Mouse (Mus musculus) neural tube, embryonic 14.5 days (tissue): Measurements from ENCODE around the gene Ccdc183. TPM values are rescaled to one million over a fixed set of nuclear protein-coding genes. Genes with fewer than 3 reads are reported as not detected.

Experiments
- ATAC-seq: fragments of 200-750 bp; cut with Nextera tagmentation; 2 replicates; pipeline ENCODE4 v1.8.0; 2017; ENCODE audit warnings: low read depth, mild to moderate bottlenecking, moderate TSS enrichment, moderate library complexity
- H3K27ac ChIP-seq: fragments of 300-500 bp; sonication (generic); 2 replicates; pipeline ENCODE4 v1.5.1; 2014; ENCODE audit warnings: low read depth, mild to moderate bottlenecking, control low read depth, low read length, moderate library complexity, mixed read lengths
- H3K27me3 ChIP-seq: fragments of 300-500 bp; sonication (generic); 2 replicates; pipeline ENCODE4 v1.6.1; 2014; ENCODE audit warnings: low read length; ENCODE audit not compliant: control insufficient read depth, insufficient read depth
- H3K36me3 ChIP-seq: fragments of 300-500 bp; sonication (generic); 2 replicates; pipeline ENCODE4 v1.6.1; 2014; ENCODE audit warnings: low read length, mixed read lengths; ENCODE audit not compliant: control insufficient read depth, insufficient read depth
- H3K4me1 ChIP-seq: fragments of 300-500 bp; sonication (generic); 2 replicates; pipeline ENCODE4 v1.6.1; 2014; ENCODE audit warnings: low read length; ENCODE audit not compliant: control insufficient read depth, insufficient read depth
- H3K4me2 ChIP-seq: fragments of 300-500 bp; sonication (generic); 2 replicates; pipeline ENCODE4 v1.6.1; 2014; ENCODE audit warnings: mild to moderate bottlenecking, low read depth, low read length, control low read depth
- H3K4me3 ChIP-seq: fragments of 300-500 bp; sonication (generic); 2 replicates; pipeline ENCODE4 v1.5.1; 2014; ENCODE audit warnings: low read depth, low read length, control low read depth, mixed read lengths
- H3K9ac ChIP-seq: fragments of 300-500 bp; sonication (generic); replicated peaks from 2 replicates; pipeline ENCODE4 v1.6.1; 2014; ENCODE audit warnings: low read depth, mild to moderate bottlenecking, control low read depth, low read length, mixed read lengths
- H3K9me3 ChIP-seq: fragments of 300-500 bp; sonication (generic); 2 replicates; pipeline ENCODE4 v1.6.1; 2016; ENCODE audit warnings: low read length; ENCODE audit not compliant: control insufficient read depth
- WGBS: fragments of 180-500 bp; shearing (Covaris S2); extraction: QIAGEN DNeasy Blood & Tissue Kit; methylation state at CpG from one replicate; pipeline ENCODE4 v1.1.7; 2014; 5-methylcytosine and 5-hydroxymethylcytosine counted together
- polyA plus RNA-seq: library from polyadenylated mRNA; unstranded; fragments of >200 nt; fragmentation: Nextera tagmentation; extraction: Ambion mirVana; gene quantifications from 2 replicates; pipeline ENCODE4 v1.2.1, GENCODE M21; 2014

The Ccdc183 gene
- polyA plus RNA-seq, 1 experiment from 2014 or later: 0.33 TPM

DNA sequence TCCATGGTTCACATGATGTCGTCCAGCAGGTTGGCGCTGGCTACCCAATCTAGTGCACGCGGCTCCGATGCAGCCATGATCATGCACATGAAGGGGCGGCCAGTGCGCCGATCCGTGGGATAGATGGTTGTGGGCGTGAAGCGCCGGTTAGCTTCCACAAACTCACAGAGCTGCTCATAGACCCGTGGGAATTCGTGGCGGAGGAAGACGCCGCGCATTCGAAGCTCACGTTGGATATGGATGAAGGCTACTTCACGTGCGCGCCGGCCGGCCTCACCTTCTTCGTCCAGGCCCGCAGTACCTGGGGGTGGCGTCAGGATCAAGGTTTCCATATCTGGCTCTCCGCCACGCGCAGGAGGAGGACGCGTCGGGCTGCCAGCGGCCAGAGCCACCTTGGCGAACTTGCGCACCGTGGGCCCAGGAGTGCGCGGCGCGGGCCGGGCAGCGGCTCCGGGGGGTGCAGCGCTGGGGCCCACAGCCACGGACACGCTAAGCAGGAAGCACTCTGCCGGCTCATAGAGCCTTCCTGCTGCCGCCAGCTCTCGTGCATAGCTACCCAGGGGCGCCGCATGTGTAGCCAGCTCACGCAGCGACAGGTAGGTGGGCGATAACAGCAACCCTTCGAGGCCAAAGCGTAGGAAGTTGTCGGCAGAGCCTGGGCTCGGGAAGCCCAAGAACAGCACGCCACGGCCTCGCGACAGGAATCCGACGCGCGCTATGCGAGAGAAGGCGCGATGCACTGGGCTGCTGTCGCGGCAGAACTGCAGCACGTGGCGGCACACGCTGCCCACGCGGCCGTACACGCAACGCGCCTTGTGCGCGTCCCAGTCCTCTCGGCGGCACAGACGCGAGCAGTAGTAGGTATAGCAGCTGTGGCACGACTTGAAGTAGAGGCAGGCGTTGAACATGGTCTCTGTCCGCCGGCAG, 40.2 kb downstream of the Ccdc183 start:
- H3K9ac ChIP-seq: no peak overlapping the region
- H3K27ac ChIP-seq: no peak overlapping the region
- no peaks in the 10 kb centered on the region for H3K9me3 ChIP-seq
- peak overlapping the region; percentile 16; the same call in 1 of the 2 replicates for H3K4me3 ChIP-seq
- peaks cover 41% of the 10 kb centered on the region for H3K27me3 ChIP-seq
- H3K4me1 ChIP-seq: peaks cover 46% of the 10 kb centered on the region
- ATAC-seq: no peak
- H3K36me3 ChIP-seq: peaks cover 3% of the 10 kb centered on the region; the same call in 1 of the 2 replicates
- 13% methylated on average over 91 of the region's 92 CpGs for WGBS
- H3K4me2 ChIP-seq: peak overlapping the region; percentile 27

DNA sequence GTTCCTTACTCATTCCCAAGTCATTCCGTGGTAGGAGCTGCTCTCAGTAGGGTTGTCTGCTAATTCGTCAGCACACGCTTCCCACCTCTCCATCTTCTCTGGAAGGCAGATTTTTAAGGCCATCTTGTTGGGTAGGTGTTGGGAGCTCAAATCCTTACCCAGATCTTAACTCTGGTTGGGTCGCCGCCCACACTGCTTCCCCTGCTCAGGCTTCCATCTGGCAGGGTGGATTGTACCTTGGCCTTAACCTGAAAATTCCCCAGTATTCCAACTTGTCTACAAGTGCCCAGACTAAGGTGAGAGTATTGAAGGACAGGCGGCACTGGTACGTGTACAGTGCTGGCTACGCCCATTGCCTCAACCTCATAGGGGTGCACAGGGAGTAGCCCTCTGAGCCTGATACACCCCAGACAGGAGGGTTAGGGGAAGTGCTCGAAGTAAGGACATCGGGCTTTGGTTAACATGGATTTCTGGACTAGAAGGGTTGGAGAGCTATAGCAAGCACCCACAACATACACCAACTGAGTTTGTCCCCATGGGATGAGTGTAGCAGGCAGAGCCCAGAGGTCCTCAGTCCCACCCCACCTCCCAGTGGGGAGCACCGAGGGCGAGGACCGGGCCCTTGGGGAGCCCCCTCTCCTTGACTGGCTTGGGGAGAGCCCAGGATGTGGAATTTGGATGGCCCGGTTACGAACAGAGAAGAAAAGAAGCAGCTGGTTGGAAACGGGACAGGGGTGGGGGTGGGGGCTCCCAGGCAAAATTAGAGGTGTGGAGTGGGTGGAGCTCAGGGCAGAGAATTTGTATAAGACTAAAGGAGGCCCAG, 41.2 kb downstream of the Ccdc183 start:
- Histone ChIP-seq H3K4me3 (no peak overlapping the region), H3K4me2 (no peak overlapping the region), H3K9me3 (no peaks in the 10 kb centered on the region), H3K9ac (no peak overlapping the region), H3K4me1 (peaks cover 39% of the 10 kb centered on the region), H3K36me3 (peaks cover 3% of the 10 kb centered on the region; the same call in 1 of the 2 replicates), H3K27me3 (peaks cover 41% of the 10 kb centered on the region), H3K27ac (no peak overlapping the region)
- 78% methylated on average over 16 of the region's 16 CpGs for WGBS
- ATAC-seq: no peak

DNA sequence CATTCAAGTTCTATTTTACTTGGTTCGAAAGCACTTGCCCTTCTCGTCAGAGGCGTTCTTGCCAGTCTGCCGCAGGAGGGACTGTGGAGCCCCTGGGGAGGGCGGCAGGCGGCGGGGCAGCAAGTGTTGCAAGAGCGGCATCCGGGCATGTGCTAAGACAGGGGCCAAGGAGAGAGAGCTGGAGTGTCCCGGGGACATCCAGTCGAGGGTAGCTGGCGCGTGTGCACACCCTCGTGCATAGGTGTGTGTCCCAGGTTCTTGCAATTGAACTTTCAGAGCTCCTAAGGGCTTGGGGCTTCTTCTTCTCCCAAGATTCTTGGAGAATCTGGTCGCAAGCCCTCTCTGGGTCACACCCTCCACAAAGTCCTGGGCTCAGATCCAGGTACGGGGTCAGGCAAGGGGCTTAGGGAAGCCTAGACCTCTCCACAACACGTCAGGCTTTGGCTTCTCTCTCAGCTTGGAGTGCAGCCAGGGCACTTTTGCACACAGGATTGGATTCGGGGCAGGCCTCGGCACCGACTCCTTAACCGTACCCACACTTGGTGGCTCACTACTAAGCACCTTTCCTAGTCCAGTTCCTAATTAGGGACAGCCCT, 41.9 kb downstream of the Ccdc183 start:
- H3K9me3 ChIP-seq: no peaks in the 10 kb centered on the region
- peak overlapping the region; percentile 58 for H3K9ac ChIP-seq
- WGBS: 16% methylated on average over 21 of the region's 21 CpGs
- peaks cover 3% of the 10 kb centered on the region; the same call in 1 of the 2 replicates for H3K36me3 ChIP-seq
- peak overlapping the region; percentile 66 for H3K4me2 ChIP-seq
- H3K27ac ChIP-seq: peak overlapping the region; percentile 82
- H3K27me3 ChIP-seq: peaks cover 40% of the 10 kb centered on the region
- peak; percentile 11; the same call in 1 of the 2 replicates for ATAC-seq
- peaks cover 34% of the 10 kb centered on the region for H3K4me1 ChIP-seq
- H3K4me3 ChIP-seq: peak overlapping the region; percentile 45

DNA sequence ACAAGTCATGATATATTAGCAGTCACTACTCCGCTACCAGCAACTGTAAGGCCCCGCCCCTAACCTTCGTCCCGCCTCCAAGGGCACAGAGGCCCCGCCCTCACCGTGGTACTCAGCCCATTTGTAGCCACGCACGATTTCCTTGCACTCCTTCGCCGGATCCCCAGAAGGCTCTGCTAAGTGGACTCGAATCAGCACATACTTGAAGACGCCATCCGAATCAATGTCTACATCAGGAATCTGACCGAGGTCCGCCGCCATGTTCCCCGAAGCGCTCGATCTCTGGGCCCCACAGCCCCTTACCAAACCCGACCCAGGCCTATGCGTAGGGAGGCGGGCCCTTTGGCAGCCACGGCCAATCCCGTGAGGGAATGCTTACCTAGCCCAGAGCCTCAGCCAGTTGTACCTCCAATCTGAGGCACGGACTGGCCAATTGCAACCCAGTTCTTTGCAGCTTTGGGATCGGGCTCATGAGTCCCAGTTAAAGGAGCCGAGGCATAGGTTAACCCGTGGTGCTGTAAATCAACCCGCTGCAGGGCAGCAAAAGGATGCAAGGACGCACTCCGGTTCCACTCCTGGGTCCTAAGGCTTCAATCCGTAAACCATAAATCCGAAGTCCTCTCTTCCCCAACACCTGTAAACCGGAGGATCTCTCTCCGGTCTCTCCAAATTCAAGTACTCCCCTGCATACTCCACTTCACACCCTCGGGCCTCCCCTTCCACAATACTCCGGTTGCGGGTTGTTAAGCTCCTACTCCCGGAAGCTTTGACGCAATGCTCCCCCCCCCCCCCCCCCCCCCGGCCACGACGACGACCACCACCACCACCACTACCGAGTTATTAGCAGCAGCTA, 42.7 kb downstream of the Ccdc183 start, which contains the start of the genes Mamdc4 and Phpt1:
Gene Mamdc4, minus strand, starts transcription at position 267 of the 853 bp plus-strand sequence.
Gene Phpt1, minus strand, starts transcription at position 646 of the 853 bp plus-strand sequence.
- H3K27me3 ChIP-seq: peaks cover 33% of the 10 kb centered on the region
- H3K4me2 ChIP-seq: peak within 1 kb of the TSS; percentile 74
- H3K9ac ChIP-seq: peak within 1 kb of the TSS; percentile 58
- peaks cover 28% of the 10 kb centered on the region for H3K4me1 ChIP-seq
- WGBS: under 1% methylated on average over 42 of the region's 45 CpGs
- H3K27ac ChIP-seq: peak within 1 kb of the TSS; percentile 82
- no peaks in the 10 kb centered on the region for H3K9me3 ChIP-seq
- H3K4me3 ChIP-seq: peak within 1 kb of the TSS; percentile 45
- H3K36me3 ChIP-seq: peaks cover 3% of the 10 kb centered on the region; the same call in 1 of the 2 replicates
- peak; percentile 98 for ATAC-seq

DNA sequence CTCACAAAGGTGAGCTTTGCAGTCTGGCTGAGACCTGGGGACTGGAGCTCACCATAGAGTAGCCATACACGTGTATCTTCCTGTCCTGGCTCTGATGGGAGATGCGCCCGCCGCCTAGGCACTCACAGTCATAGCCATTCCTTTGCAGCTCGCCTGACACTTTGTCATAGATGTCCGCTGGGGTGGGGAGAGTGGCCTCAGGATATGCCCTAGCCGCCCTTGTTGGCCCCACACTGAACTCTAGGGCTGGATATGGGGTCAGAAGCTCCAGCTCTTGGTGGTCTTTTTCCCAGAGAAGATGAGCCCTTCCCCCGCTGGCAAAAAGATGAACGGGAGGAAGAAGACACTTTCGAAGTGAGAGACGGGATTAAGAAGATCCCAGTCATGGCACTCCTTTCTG, 43.3 kb downstream of the Ccdc183 start:
- Histone ChIP-seq H3K27ac (peak overlapping the region; percentile 82; the same call in 1 of the 2 replicates), H3K27me3 (peaks cover 26% of the 10 kb centered on the region), H3K4me2 (peak overlapping the region; percentile 74), H3K4me3 (peak overlapping the region; percentile 45), H3K9ac (peak overlapping the region; percentile 58), H3K36me3 (peaks cover 4% of the 10 kb centered on the region; the same call in 1 of the 2 replicates), H3K4me1 (peaks cover 25% of the 10 kb centered on the region), H3K9me3 (no peaks in the 10 kb centered on the region)
- 16% methylated on average over 11 of the region's 11 CpGs for WGBS
- ATAC-seq: no peak

DNA sequence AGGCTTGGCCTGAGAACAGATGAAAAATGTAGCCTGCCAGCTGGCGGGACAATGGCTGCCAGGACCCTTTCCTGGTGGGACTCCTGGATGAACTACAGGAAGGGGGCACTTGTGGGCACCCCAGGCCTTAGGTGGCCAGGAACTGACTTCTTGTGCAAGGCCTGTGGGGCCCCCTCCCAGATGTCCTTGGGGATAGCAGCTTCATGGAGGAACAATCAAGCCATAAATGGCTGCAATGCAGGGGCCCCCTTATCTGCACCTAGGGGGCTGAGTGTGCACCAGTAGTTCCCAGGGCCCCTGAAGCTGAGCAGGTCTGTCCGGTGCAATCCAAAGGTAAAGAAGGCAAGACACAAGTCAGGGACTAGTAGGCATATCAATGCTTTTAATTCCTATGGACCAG, 44.4 kb downstream of the Ccdc183 start:
- 95% methylated on average over 2 of the region's 2 CpGs for WGBS
- Histone ChIP-seq H3K4me1 (peaks cover 24% of the 10 kb centered on the region), H3K9me3 (no peaks in the 10 kb centered on the region), H3K4me3 (no peak overlapping the region), H3K36me3 (peaks cover 5% of the 10 kb centered on the region; the same call in 1 of the 2 replicates), H3K9ac (no peak overlapping the region), H3K4me2 (no peak overlapping the region), H3K27me3 (peaks cover 16% of the 10 kb centered on the region), H3K27ac (no peak overlapping the region)
- no peak for ATAC-seq

DNA sequence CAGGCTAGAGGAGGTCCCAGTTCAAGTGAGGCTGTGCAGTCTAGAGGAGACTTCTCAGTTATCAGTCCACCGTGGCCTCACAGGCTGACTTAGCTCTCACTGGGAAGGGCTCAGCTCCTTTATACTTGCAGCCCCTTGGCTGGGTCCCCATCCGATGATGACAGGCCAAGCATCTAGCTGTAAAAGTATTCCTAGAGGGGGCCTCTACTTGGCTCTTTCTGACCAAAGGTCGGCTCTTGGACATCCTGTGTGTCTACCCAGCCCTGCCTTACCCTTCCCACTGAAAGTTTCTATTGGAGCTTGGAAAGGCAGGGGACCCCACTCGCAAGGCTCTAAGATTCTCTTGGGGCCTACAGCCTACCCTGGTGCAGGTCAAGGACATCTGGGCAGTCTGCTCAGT, 46.3 kb downstream of the Ccdc183 start:
- ATAC-seq: no peak
- H3K36me3 ChIP-seq: peaks cover 5% of the 10 kb centered on the region; the same call in 1 of the 2 replicates
- H3K27me3 ChIP-seq: no peaks in the 10 kb centered on the region
- no peak overlapping the region for H3K4me2 ChIP-seq
- H3K4me3 ChIP-seq: no peak overlapping the region
- no peak overlapping the region for H3K27ac ChIP-seq
- no peaks in the 10 kb centered on the region for H3K9me3 ChIP-seq
- 96% methylated on average over 4 of the region's 4 CpGs for WGBS
- peaks cover 14% of the 10 kb centered on the region for H3K4me1 ChIP-seq
- H3K9ac ChIP-seq: no peak overlapping the region

DNA sequence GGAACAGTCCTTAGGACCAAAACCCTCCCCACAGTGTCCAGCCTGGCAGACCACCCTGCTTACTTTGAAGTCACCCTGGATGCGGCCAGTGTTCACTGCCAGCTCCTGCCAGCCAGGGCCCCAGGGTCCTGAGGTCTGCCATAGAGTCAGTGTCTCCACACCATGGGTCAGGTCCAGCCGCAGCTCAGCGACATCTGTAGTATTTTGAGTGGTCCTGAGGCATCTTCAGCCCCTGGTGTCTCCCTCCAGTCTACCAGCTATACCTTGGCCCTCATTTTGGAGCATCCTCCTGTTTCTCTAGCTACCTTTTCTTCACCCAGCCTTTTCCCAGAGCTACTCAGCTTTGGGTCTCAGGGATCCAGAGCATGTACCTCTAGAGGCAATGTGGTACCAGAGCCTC, 48.2 kb downstream of the Ccdc183 start:
- 95% methylated on average over 3 of the region's 3 CpGs for WGBS
- H3K9ac ChIP-seq: no peak overlapping the region
- no peak for ATAC-seq
- H3K9me3 ChIP-seq: no peaks in the 10 kb centered on the region
- H3K27ac ChIP-seq: no peak overlapping the region
- no peak overlapping the region for H3K4me2 ChIP-seq
- no peak overlapping the region for H3K4me3 ChIP-seq
- H3K27me3 ChIP-seq: no peaks in the 10 kb centered on the region
- H3K4me1 ChIP-seq: peaks cover 8% of the 10 kb centered on the region
- H3K36me3 ChIP-seq: peaks cover 12% of the 10 kb centered on the region
